Mouse (Mus musculus): ENCODE results near the gene Mgarp.

DNA sequence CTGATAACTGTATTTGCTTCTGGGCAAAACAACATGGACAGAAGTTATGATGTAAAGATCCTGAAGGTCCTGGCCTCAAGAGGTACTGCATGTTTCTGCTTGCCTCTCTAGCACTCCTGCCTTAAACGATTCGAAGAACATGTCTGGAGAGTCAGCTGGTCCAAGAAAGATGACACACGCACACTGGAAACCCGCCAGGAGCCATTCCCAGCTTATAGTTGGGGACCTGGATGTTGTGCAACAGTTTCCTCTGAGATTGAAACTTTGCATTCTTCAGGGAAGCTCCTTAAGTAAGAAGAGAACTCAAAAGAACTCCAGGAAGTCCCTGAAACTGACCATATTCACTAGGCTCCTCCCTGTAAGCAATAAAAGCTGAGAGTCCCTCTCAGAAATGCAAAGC lies 53.3 kb downstream of the Mgarp start:
- TF ChIP-seq CTCF (IDR thresholded peaks at IDR 0.05; ENCODE audit: borderline replicate concordance, insufficient read depth, low read length) (no peak), POLR2A (IDR thresholded peaks at IDR 0.05; ENCODE audit: low read depth, low read length) (no peak)

Measured in embryonic fibroblast, embryonic 13.5 days (primary cell).